Mouse (Mus musculus) MEL (cell line): Measurements from ENCODE around the gene Cenpm.

Source experiments
- CHD1 ChIP-seq: IDR thresholded peaks from 2 replicates; pipeline ENCODE4 v1.6.1; 2012; ENCODE audit warnings: low read depth, mild to moderate bottlenecking, inconsistent platforms, low read length, improper control_type of control experiment
- CTCF ChIP-seq, 3 experiments: IDR thresholded peaks in 2 of 3; conservative IDR thresholded peaks in 1 of 3; 2 replicates each; pipeline ENCODE4 v1.5.1; 2011 to 2012; ENCODE audit warnings: low read length in 3 of 3, low read depth in 2 of 3, mild to moderate bottlenecking in 2 of 3, improper control_type of control experiment in 1 of 3, inconsistent platforms in 1 of 3, mixed read lengths in 1 of 3, moderate library complexity in 1 of 3; ENCODE audit not compliant: control insufficient read depth in 1 of 3, insufficient read depth in 1 of 3, poor library complexity in 1 of 3, severe bottlenecking in 1 of 3
- ELF1 ChIP-seq: IDR thresholded peaks from 2 replicates; pipeline ENCODE4 v1.6.1; 2014; ENCODE audit warnings: low read depth, mild to moderate bottlenecking, inconsistent platforms, low read length, improper control_type of control experiment, moderate library complexity
- GATA1 ChIP-seq: IDR thresholded peaks from 2 replicates; pipeline ENCODE4 v1.6.1; 2011; ENCODE audit warnings: low read depth, low read length, improper control_type of control experiment
- HCFC1 ChIP-seq: IDR thresholded peaks from 2 replicates; pipeline ENCODE4 v1.6.1; 2012; ENCODE audit warnings: low read depth, mild to moderate bottlenecking, inconsistent platforms, low read length, improper control_type of control experiment, moderate library complexity
- MAFK ChIP-seq: IDR thresholded peaks from 2 replicates; pipeline ENCODE4 v1.6.1; 2011; ENCODE audit warnings: low read depth, mild to moderate bottlenecking, low read length, improper control_type of control experiment, borderline replicate concordance
- MXI1 ChIP-seq: IDR thresholded peaks from 2 replicates; pipeline ENCODE4 v1.6.1; 2011; ENCODE audit warnings: mild to moderate bottlenecking, low read depth, low read length, improper control_type of control experiment
- POLR2A ChIP-seq, 2 experiments: IDR thresholded peaks; 2 replicates each; pipeline ENCODE4 v1.6.1; 2011 to 2012; ENCODE audit warnings: low read length in 2 of 2, mild to moderate bottlenecking in 2 of 2, control low read depth in 1 of 2, improper control_type of control experiment in 1 of 2, low read depth in 1 of 2, moderate library complexity in 1 of 2; ENCODE audit not compliant: control insufficient read depth in 1 of 2, insufficient read depth in 1 of 2, poor library complexity in 1 of 2
- TAL1 ChIP-seq: IDR thresholded peaks from 2 replicates; pipeline ENCODE4 v1.6.1; 2012; ENCODE audit warnings: mild to moderate bottlenecking, inconsistent platforms, low read length, moderate library complexity, mixed read lengths
- TBP ChIP-seq: IDR thresholded peaks from 2 replicates; pipeline ENCODE4 v1.8.0; 2011; ENCODE audit warnings: low read depth, low read length, improper control_type of control experiment
- USF2 ChIP-seq, 2 experiments: IDR thresholded peaks; 2 replicates each; pipeline ENCODE4 v1.6.1; 2011 to 2012; ENCODE audit warnings: improper control_type of control experiment in 2 of 2, low read length in 2 of 2, borderline replicate concordance in 1 of 2, inconsistent platforms in 1 of 2, low read depth in 1 of 2, mild to moderate bottlenecking in 1 of 2; ENCODE audit not compliant: insufficient read depth in 1 of 2
- ZC3H11A ChIP-seq: IDR thresholded peaks from 2 replicates; pipeline ENCODE4 v1.6.1; 2012; ENCODE audit warnings: low read depth, mild to moderate bottlenecking, inconsistent platforms, low read length, improper control_type of control experiment
- ZKSCAN1 ChIP-seq: IDR thresholded peaks from 2 replicates; pipeline ENCODE4 v1.6.1; 2012; ENCODE audit warnings: low read depth, mild to moderate bottlenecking, inconsistent platforms, low read length, improper control_type of control experiment, moderate library complexity
- ZNF384 ChIP-seq: IDR thresholded peaks from 2 replicates; pipeline ENCODE4 v1.6.1; 2012; ENCODE audit warnings: low read depth, mild to moderate bottlenecking, inconsistent platforms, low read length, improper control_type of control experiment

DNA sequence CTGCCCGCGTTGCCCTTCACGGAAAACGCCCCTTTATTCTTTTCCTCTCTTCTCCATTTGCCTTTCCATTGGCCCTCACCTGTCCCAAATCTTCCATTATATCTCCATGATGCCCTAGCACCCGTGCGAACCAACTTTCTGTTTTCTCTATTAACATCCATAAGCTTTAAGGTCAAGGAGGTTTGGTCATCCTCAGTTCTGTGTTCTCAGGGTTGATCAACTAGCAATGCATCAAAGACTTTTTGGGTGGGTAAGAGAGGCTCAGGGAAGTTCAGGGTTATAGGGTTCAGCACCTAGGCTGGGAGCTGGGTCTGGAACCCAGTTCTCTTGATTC, 30.0 kb upstream of the Cenpm start, which contains the start of gene Sept3:
- TF ChIP-seq USF2 (IDR thresholded peaks at IDR 0.05; ENCODE audit: borderline replicate concordance in 1 of 2, insufficient read depth in 1 of 2, low read depth in 1 of 2, low read length in 2 of 2) (no peak), CTCF (IDR thresholded peaks at IDR 0.05 in 2 of 3, conservative IDR thresholded peaks at IDR 0.05 in 1 of 3; ENCODE audit: control insufficient read depth in 1 of 3, insufficient read depth in 1 of 3, low read depth in 2 of 3, low read length in 3 of 3, poor library complexity in 1 of 3, severe bottlenecking in 1 of 3) (no peak), TAL1 (no peak), HCFC1 (no peak), ELF1 (no peak), POLR2A (IDR thresholded peaks at IDR 0.05; ENCODE audit: control insufficient read depth in 1 of 2, insufficient read depth in 1 of 2, low read depth in 1 of 2, low read length in 2 of 2, poor library complexity in 1 of 2) (no peak), MXI1 (no peak), ZKSCAN1 (no peak), MAFK (no peak), ZC3H11A (no peak), TBP (no peak), GATA1 (no peak), CHD1 (no peak), ZNF384 (no peak)
